Mouse (Mus musculus) retina, adult 2 months (tissue): ENCODE results near the gene Rab43.

Source experiments
- DNase-seq: peaks from one replicate; pipeline ENCODE4 v3.0.0-alpha.2; 2012; ENCODE audit warnings: low read depth, low spot score

Rab43 gene

DNA sequence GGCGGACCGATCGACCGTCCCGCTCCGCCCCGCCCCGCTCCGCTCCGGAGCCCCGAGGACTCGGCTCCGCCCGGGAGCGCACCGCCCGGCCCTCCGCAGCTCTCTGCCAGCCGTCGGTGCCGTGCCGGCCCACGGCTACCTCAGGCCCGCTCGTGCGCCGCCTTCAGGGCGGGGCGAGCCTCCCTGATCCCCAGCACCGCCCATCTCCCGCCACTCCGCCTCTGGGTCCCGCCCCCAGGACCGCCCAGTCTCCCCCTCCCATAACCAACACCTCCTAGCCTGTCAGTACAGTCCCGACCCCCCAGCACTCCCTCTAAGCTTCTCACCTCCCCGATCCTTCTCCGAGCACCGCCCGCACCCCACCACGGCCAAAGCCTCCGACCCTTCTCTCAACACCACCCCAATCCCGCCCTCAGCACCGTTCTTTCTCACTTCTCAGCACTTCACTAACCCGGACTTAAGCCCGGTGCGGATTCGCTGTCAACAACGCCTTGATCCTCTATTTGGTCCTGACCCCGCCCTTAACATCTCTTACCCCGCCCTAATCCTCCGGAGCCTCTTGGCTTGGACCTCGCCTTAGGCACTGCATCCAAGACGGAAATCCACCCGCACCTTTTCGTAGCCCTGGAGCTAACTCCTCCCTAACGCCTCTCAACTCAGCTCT is at the start of gene Rab43:
TSS of gene Rab43 (minus strand) at position 490 of the 664 bp plus-strand sequence.
- peak; percentile 91 for DNase-seq

DNA sequence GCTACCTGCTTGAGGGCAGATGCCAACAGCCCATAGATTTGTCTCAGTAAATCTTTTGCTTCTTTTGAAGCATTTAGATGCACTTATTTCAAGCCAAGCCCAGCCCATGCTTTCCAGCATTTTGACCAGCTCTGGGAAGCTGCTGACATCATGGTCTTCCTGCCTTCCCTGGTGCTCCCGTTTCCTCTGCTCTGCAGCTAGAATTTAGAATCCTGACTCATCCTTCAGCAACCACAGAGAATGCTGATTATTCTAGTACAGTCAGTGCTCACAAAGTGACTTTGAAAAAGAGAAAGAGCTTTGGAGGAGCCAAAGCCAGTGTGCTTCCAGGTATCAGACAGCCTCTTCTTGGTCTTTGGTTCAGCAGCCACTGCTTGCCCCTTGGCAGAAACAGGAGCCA is 45.1 kb upstream of the Rab43 start:
- DNase-seq = no peak

DNA sequence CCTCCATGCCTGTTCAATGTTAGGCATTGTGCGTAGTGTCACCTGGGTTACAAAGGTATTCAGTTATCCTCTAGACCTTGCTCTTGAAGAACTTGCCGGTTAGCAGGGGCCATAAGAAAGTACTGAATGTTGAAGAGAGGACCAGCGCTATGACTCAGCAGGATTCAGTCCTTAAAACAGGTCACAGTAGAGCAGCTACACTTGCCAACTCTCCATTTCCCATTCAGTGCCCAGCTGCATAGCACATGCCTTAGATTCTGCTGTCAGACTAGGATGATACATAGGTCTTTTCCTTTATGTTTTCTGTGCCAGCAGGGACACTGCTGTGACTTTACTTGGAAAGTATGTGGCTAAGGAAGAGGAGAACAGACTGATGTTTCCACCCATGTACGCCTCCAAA is 41.5 kb upstream of the Rab43 start:
- DNase-seq = no peak

DNA sequence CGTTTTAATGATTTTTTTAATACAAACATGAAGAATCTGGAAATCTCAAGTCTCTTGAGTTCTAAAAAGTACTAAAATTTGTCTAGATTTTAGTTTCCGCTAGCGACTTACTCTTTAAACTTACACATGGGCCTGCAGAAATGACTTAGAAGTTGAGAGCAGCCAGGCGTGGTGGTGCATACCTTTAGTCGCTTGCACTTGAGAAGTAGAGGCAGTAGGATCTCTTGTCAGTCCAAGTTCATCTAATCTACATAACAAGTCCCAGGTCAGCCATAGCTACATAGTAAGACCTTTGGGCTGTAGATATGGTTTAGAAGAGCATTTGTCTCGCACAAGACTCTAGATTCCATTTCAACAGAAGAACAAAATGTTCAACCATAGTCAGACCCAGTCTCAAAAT is 39.9 kb upstream of the Rab43 start:
- DNase-seq = no peak

DNA sequence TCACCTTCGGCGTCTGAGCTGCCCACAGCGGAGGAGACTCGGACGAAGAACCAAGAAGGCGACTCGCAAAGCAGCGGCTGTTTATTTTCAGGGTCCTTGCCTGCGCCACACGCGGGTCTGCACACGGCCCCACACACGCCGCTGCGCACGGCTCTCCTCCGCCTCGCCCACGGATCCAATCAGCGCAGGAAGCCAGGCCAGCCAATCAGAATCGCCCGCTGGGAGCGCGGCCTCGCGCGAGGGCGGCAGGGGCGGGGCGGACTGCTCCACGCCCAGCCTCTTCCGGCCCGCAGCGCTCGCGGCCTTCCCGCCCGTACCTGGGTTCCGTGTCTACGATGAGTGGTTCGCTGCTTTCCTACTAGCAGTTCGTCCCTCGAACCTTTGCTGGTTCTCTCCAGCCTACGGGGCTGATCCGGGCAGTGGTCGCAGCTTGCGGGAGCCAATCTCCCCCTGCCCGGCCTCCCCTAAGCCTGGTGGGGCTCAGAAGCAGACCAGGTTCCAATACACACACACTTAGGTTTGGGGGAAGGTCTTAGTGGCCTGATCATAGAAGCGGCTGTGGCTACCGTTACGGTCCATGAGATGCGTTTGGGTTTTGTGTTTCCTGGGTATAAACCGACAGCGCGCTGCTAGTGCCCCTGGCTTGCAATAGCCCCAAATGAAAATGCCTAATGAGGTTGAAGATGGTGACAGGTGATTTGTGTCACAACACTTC is 39.1 kb upstream of the Rab43 start, which contains the start of gene Cnbp:
TSS of gene Cnbp (minus strand) at position 207 of the 715 bp plus-strand sequence.
- DNase-seq = peak; percentile 96

DNA sequence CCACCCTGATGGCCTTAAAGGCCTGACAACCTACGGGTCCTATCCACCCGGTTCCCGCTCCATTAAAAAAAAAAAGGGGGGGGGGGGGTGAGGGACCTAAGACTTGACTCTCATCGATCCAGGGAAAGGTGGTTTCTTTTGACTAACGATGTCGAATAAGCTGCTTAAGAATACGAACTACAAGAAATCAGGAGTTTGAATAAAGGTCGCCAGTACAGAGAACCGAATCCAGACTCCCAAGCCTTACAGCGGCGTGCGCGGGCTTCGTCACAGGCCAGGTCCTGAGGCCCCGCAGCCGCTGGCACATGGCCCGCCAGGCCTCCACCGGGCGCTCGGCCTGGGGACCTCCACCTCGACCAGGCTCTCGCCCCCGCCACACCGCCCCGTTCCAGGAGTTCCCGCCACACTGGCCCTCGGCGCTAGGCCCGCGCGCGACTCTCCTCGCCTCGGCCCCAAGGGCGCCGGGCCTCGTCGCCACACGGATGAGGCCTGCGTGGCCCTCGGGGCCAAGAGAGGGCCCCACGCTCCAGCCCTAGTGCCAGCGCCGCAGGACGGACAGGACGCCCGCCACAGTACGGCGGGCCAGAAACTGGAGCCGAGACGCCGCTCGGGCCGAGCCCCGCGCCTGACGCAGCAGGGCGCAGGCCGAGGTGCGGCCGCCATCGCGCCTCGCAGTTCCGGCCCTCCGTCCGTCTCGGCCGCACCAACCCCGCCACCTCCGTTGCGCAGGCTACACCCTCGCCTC is 38.4 kb upstream of the Rab43 start:
- DNase-seq = peak; percentile 6

DNA sequence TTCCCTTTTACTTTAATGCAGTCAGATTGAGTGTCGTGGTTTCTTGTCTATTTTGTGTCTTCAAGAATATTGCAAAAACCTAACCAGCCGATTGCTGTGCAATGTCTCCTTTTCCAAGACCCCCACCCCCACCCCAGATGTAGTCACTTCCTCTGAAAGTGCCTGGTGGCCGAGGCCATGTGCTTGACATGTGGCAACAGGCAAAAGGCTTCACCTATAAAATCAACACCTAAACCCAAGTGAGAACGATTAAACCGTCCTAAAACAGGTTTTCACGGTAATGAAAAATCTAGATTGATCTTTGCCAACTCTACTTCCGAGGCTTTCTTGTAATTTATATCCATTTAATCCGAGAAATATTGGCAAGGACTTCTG is 37.8 kb upstream of the Rab43 start:
- DNase-seq = no peak

DNA sequence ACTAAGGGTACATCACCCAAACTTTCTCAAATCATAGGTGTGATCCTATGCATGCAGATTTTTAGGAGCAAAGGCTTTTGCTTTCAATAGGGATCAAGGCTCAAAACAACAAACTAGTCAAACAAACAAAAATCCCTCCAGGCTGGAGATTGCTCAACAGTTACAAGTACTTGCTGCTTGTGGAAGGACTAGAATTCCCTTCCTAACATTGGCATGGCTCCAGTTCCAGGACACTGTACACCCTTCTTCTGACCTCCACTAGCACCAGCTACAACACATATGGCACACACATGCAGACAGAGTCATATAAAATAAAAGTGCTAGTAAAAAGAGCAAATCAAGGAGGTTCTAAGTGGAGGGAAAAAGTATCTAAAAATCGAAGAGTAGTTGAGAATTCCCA is 34.8 kb upstream of the Rab43 start:
- no peak for DNase-seq

DNA sequence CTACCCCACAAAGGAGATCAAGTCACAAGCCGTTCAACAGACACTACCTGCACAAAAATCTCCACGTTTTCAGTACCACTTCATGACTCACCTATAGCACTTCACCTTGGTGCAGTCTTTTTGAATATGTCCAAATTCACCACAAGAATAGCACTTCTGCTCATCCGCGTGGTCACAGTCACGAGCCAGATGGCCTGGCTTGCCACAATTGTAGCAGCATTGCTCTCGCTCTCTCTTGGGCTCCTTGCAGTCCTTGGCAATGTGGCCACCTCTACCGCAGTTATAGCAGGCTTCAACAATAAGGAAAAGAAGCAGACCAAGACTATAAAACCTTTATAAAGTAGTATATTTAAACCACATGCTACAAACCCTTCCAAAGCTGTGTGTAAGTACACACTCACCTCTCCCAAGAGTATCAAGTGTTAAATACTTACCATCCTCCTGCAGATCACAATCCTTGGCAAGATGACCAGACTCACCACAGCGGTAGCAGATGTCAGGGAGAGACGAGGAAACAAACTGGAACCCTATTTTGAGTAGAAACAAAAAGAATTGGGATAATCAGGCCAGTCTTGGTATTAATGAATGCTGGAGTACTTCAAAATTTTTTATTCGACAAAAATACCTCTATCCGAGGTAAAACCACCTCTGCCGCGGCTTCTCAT is 33.2 kb upstream of the Rab43 start:
- DNase-seq = no peak

DNA sequence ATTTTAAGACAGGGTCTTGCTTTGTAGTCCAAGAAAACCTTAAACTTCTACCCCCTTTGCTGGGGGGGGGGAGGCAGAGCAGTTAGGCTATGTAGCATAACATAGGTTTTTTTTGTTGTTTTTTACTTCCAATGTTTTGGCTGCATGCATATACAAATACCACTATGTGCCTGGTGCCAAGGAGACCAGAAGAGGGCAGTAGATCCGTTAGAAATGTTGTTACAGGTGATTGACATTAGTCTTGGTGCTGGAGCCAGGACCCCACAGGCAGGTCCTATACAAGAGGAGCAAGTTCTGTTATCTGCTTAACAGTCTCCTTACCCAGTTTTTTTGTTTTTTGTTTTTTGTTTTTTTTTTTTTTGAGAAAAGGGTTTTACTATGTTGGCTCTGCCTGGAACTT is 30.3 kb upstream of the Rab43 start:
- no peak for DNase-seq

DNA sequence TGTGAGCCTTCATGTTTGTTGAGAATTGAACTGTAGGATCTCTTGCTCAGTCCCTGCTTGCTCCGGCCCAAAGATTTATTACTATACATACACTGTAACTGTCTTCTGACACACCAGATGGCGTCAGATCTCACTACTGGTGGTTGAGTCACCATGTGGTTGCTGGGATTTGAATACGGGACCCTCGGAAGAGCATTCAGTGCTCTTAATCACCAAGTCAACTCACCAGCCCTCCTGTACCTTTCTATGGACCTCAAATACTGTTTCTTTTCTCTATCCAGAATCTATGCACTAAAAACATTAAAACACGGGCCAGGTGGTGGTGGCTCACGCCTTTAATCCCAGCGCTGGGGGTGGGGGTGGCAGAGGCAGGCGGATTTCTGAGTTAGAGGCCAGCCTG is 29.7 kb upstream of the Rab43 start:
- DNase-seq = no peak

DNA sequence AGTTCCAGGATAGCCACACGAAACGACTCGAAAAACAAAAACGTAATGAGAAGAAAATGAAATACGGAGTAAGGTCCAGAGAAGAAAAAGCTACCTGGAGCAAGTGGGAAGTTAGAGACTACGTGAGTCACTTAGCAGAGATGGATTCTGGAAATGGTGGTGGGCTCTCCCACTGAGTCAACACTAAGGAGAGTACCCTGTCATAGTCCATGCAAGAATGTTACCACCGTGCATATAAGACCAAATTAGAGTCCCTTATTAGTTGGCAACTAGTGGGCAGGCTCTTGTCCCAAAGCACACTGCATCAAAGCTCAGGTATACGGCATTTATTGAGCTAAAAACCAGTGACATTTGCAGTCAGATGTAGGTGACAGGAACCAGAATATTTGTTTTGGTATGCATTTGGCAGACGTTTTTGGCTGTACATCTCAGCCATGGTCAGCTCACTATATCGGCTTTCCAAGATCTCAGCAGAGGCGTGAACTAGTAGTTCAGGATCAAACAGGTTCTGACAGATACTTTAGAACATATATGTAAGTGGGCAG is 27.9 kb upstream of the Rab43 start:
- no peak for DNase-seq

DNA sequence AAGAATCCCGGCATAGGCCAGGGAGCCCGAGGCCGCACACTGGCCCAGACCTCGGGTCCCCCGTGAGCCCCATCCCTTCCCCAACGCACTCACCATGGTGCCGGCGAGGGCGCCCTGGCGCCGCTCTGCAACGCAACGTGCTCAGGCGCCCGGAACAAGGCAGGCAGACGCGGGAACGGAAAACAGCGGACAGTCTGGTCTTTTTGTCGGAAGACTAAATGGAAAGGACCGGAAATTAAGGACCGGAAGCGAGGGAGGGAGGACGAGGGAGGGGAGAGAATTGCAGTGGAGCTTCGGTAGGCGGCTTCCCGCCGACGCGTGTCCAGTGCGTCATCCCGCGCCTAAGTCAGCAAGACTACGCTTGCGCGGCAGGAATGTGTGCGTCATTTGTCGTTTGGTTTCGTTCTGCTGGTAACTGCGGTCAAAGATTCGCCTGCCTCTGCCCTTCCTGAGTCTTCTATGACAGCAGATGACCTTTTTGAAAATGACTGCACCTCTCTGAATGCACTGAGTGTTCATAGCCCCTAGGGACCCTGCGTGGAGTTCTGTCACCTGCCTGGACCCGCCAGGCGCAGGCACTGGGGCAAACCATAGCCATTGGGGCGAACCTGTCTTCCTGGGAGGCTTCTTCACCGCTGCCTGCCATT is 26.7 kb upstream of the Rab43 start, which contains the start of gene Isy1:
TSS of gene Isy1 (minus strand) at position 248 of the 647 bp plus-strand sequence.
- DNase-seq = peak; percentile 94

DNA sequence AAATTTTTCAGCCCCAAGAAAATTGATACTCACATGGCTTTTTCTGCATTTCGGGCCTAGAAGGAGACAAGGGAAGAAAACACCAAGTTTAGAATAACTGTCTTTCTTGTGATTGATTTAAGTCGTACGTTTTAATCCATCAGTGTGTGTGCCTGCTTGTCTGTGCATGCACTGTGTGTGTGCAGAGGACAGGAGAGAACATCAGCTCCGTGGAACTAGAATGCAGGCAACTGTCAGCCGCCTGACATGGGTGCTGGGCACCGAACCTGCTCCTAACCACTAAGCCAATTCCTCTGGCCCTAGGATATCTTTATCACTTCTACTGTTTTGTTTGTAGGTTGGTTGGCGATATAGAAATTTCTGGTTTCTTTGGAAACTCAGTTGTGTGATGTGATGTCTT is 23.7 kb upstream of the Rab43 start, which contains the start of gene Gm45140:
TSS of gene Gm45140 (minus strand) at position 101 of the 400 bp plus-strand sequence.
- DNase-seq = no peak

DNA sequence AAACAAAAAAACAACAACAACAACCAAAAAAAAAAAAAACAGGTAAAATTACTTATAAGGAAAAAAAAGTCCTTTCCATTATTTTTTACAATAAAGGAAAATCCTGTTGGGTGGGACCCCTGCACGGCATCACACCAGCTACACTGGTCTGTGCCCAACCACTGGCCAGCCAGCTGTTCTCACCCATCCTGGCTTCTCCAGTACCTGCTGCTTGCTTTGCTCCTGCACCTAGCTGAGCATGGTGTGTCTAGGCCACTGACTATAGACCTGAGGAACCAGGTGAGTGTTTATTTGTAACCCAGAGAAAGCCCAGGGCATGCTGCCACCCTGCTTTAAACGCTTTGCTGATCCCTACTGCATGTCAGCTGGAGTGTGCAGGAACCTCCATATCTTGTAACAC is 8.4 kb upstream of the Rab43 start:
- DNase-seq = no peak

DNA sequence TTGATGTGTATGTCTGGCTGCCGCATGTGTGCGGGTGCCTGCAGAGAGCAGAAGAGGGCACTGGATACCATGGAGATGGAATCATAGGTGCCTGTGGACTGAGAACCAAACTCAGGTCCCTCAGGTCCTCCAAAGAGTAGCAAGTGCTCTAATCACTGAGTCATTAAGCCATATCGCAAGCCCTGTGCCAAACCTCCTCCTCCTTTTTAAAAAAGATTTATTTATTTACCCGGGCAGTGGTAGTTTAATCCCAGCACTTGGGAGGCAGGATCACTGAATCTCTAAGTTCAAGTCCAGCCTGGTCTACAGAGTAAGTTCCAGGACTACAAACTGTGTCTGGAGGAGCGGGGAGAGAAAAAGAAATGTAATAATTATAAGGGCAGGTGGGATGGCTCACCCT is 2.5 kb upstream of the Rab43 start:
- no peak for DNase-seq

DNA sequence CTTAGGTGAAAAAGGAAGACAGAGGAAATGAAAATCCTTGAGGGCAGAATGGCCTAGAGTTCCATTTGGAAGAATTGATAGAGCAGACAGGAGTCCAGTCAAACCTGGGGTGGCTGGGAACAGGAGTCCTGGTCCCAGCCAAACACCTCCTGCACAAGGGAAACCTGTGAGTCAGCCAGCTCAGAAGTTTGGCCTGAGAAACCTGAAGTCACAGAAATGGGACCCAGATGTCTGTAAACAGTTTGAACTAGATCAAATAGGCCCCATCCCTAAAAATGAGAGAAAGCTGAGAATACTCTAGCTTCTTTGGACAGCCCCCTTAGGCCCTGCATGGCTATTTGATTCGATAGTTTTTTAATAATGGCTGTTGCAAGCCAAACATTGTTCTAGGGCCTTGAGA is 692 bp upstream of the Rab43 start:
- DNase-seq = no peak

DNA sequence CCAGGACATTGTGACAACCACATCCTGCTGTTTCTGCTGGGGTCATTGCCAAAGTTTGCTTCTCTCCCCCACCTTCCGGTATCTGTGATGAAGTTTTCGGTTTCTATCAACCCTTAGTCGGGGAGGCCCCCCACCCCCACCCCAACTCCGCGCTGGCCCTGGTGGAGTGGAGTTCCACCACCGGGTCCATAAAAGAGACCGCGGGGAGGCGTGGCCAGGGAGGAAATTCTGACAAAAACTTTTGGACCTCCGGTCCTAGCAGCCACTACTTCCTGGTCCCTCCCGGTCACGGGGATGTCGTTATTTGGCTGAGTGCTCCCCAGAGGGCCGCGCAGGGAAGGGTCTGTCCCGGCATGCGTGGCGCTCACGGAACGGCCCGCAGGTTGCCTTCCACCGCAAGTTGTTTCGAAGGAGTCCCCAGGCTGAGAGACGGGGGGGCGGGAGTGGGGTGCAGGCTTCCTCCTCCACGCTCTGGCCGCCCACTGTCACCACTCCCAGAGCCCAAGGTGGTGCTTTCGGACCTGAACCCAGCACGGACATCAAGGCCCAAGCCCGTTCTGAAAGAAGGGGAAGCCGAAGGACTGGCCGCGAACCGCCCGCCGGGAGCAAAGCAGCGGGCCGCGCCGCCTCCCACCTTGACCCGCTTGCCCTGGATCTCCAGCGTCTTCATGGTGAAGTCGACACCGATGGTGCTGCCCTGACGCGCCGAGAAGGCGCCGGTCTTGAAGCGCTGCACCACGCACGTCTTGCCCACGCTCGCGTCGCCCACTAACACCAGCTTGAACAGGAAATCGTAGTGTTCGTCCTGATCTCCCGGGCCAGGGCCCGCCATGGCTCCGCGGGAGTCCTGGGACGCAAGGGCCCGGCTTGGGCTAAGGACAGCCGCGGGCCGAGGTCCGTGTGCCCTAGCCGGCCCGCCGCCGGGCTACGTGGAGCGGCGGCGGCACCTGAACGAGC is 973 bp downstream of the Rab43 start:
- no peak for DNase-seq

DNA sequence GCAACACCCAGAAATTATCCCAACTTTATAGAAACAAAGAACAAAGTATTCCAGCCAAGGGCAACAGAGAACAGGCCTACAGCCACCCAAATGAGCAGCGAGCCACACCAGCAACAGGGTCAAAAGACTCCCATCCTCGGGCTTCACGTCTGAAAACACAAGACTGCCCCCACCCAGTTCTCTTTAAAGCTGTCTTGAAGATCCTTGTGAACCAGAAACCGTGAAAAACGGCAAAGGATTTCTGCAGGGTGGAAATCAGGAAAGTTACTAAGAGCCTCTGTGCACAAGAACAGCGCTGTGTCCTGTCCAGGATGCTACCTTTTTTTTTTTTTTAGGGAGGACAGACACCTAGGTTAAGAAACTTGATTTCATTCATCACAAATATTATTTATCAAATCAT is 1.7 kb downstream of the Rab43 start:
- no peak for DNase-seq

DNA sequence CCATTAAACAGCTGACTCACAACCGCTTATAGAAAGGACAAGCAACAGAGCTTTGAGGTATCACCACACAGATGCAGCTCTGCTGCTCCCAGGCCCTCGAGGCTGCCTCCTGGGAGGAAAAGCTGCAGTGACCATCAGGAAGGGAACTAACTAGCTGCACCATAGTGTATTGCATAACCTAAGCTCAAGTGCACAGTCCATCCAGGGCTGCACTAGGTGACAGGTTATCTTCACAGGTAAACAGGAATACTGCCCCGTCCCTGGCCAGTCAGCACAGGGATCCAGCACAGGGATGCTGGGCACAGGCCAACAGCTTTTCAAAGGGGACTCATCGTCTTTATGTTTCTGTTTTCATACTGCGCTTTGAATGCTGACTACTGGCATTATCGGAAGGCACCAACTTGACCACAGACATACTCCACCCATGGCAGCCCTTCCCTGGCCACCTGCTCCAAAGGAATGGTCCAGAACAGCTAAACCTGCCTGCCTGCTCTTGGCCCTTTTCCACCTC is 2.3 kb downstream of the Rab43 start:
- no peak for DNase-seq
